Mouse (Mus musculus): ENCODE measurements around the gene Chd1l.

GRCm38 (mm10) chr3:97573807-97574206, 36.2 kb downstream of the Chd1l start:
- TF ChIP-seq CTCF (IDR thresholded peaks at IDR 0.05; ENCODE audit: low read depth, low read length) (no peak), POLR2A (IDR thresholded peaks at IDR 0.05; ENCODE audit: extremely low read depth, insufficient read depth, low read length) (no peak)

Data from liver, adult 2 months (tissue).